Comparison of ENCODE assay signal across 8 mouse cellular contexts in the genomic region with DNA sequence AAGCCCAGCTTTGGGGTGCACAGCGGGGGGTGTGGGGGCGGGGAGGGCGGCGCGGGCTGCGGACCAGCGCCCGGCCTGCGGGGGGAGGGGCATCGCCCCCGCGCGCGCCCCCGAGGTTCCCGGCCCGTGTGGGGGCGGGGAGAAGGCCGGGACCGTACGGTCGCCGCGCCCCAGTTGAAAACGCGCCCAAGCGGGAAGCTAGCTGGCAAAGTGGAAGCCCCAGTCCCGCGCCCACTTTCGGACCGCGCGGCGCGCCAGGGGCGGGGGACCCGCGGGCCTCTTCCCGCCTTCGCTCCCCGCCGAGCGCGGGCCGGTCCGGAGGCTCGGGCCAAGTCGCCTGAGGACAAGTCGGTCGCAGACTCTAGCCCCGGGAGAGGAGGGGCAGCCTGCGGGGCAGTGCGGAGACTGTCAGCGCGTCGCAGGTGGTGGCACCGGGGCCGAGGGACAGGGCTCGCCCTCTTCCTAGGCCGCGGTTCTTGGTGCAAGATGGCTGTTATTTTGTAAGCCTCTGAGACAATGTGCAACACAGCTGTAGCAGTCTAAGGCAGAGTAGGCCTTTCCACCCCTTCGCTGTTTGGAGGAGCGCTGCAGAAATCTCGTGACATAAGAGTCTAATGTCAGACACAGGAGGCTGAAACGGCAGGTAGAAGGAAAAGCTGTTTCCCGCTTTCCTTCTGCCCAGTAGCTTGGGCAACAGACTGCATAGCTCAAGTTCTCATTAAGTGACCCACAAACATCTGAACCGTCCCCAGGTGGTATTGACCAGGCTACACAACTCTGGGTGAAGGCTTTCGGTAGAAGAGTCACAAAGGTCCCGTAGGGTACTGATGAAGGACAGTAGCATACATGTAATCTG. TPM values are rescaled to one million over a fixed set of nuclear protein-coding genes. Genes with fewer than 3 reads are reported as not detected.
DNase-seq lines count a peak whose midpoint lies in the region; TF ChIP-seq lines count a peak whose summit lies in the region.

TSS of gene H3f3a (minus strand) at position 59 of the 856 bp plus-strand sequence.

- peak within 1 kb of the TSS; percentile 98 for H3K27ac ChIP-seq in cortical plate, adult 2 months (ENCODE audit: insufficient read depth, low read length)
- H3K27ac ChIP-seq in midbrain, embryonic 10.5 days (replicated peaks) = peak within 1 kb of the TSS; percentile 100

- H3K9me3 ChIP-seq in midbrain, embryonic 10.5 days (replicated peaks) = no peaks in the 10 kb centered on the region

- peaks cover 24% of the 10 kb centered on the region for H3K36me3 ChIP-seq in midbrain, embryonic 10.5 days

- WGBS in midbrain, embryonic 10.5 days = 2% methylated on average over 66 of the region's 69 CpGs

- TF ChIP-seq POLR2A in cortical plate, adult 2 months (IDR thresholded peaks at IDR 0.05; ENCODE audit: extremely low read depth, insufficient read depth, low read length) = no peak

- peaks cover 4% of the 10 kb centered on the region for H3K4me1 ChIP-seq in cortical plate, adult 2 months (ENCODE audit: control insufficient read depth, insufficient read depth, low read length)
- H3K4me1 ChIP-seq in midbrain, embryonic 10.5 days = peaks cover 38% of the 10 kb centered on the region

- H3K27me3 ChIP-seq in midbrain, embryonic 10.5 days (ENCODE audit: low read depth, poor library complexity, severe bottlenecking) = no peaks in the 10 kb centered on the region

- peak within 1 kb of the TSS; percentile 96 for H3K4me3 ChIP-seq in cortical plate, adult 2 months (ENCODE audit: insufficient read depth, low read length)
- peak within 1 kb of the TSS; percentile 93 for H3K4me3 ChIP-seq in midbrain, embryonic 10.5 days

- peak; percentile 76 for DNase-seq in embryo, embryonic 10 days (ENCODE audit: low spot score)
- DNase-seq in embryo, embryonic 10.5 days (ENCODE audit: low spot score) = no peak
- DNase-seq in heart, adult 11 months = peak; percentile 99
- peak; percentile 84 for DNase-seq in kidney, adult 11 months
- peak; percentile 90 for DNase-seq in left cerebral cortex, postnatal 4 days
- DNase-seq in midbrain, embryonic 10.5 days (ENCODE audit: low spot score) = no peak
- DNase-seq in spleen, postnatal 14 days (ENCODE audit: low spot score in 2 of 2) = peak; percentile 79 to 83

- intact Hi-C loops in left cerebral cortex, postnatal 4 days (cut with DNase I) = loop anchor here (2.0 kb wide), 1 partner anchor 35 kb away; no protein-coding TSS in a partner anchor

- no peak for TF ChIP-seq CTCF in cortical plate, adult 2 months (IDR thresholded peaks at IDR 0.05; ENCODE audit: extremely low read depth, insufficient read depth, low read length)

RNA-seq across cellular contexts. Expression of gene H3f3a, which starts in this region (rescaled TPM):
- polyA plus RNA-seq in cortical plate, adult 2 months (2012; rRNA removed) = 334 and 359 TPM in 2 replicates
- total RNA-seq in left cerebral cortex, postnatal 4 days (2021) = 100 to 1,000 TPM; 848 to 881 TPM
- polyA plus RNA-seq in midbrain, embryonic 10.5 days (2016; fragmentation: Nextera tagmentation; extraction: Ambion mirVana) = 2,611 and 2,764 TPM in 2 replicates

Comparison
In these comparisons a context has a peak if more than half of its experiments do, and no peak if none do; other contexts are left out.
1. DNase-seq: peak in embryo, embryonic 10 days (single experiment), heart, adult 11 months (single experiment), kidney, adult 11 months (single experiment), left cerebral cortex, postnatal 4 days (single experiment) and spleen, postnatal 14 days (2 of 2); none in embryo, embryonic 10.5 days (single experiment) and midbrain, embryonic 10.5 days (single experiment).